Mouse (Mus musculus) layer of hippocampus, adult 9-11 months (tissue): Measurements from ENCODE around the gene Nup214.

Experiments
- DNase-seq: peaks from one replicate; pipeline ENCODE4 v3.0.0; 2022

Nup214 gene

GRCm38 (mm10) chr2:31974141-31974808, at the start of gene Nup214:
Gene Nup214 (plus strand): TSS chr2:31974436.
- peak; percentile 99 for DNase-seq

- no peak for DNase-seq
These were observed 49.4 kb upstream of the Nup214 start for GRCm38 (mm10) chr2:31924811-31925210.

- no peak for DNase-seq
These were observed 48.3 kb upstream of the Nup214 start for GRCm38 (mm10) chr2:31925936-31926335.

- DNase-seq: no peak
These were observed 44.6 kb upstream of the Nup214 start for GRCm38 (mm10) chr2:31929664-31930063.

- no peak for DNase-seq
These were observed 39.7 kb upstream of the Nup214 start for GRCm38 (mm10) chr2:31934551-31934950.

GRCm38 (mm10) chr2:31935054-31935453, 39.2 kb upstream of the Nup214 start:
- DNase-seq: no peak

- no peak for DNase-seq
These were observed 35.9 kb upstream of the Nup214 start for GRCm38 (mm10) chr2:31938298-31938697.

- DNase-seq: no peak
These were observed 31.2 kb upstream of the Nup214 start for GRCm38 (mm10) chr2:31943011-31943410.

GRCm38 (mm10) chr2:31945580-31945979, 28.7 kb upstream of the Nup214 start:
- DNase-seq: no peak

- no peak for DNase-seq
These were observed 25.8 kb upstream of the Nup214 start for GRCm38 (mm10) chr2:31948392-31948791.

GRCm38 (mm10) chr2:31948801-31949200, 25.4 kb upstream of the Nup214 start:
- no peak for DNase-seq

- DNase-seq: peak; percentile 21
These were observed 24.0 kb upstream of the Nup214 start, which contains the start of gene Aif1l for GRCm38 (mm10) chr2:31950058-31950871. Gene Aif1l (plus strand): TSS chr2:31950139.

- DNase-seq: no peak
These were observed 23.3 kb upstream of the Nup214 start for GRCm38 (mm10) chr2:31950966-31951365.

- no peak for DNase-seq
These were observed 22.0 kb upstream of the Nup214 start for GRCm38 (mm10) chr2:31952236-31952635.

- no peak for DNase-seq
These were observed 21.5 kb upstream of the Nup214 start for GRCm38 (mm10) chr2:31952725-31953124.

- DNase-seq: no peak
These were observed 20.5 kb upstream of the Nup214 start for GRCm38 (mm10) chr2:31953687-31954086.

- no peak for DNase-seq
These were observed 19.5 kb upstream of the Nup214 start for GRCm38 (mm10) chr2:31954779-31955181.

GRCm38 (mm10) chr2:31955686-31956085, 18.6 kb upstream of the Nup214 start:
- DNase-seq: no peak

GRCm38 (mm10) chr2:31957211-31957610, 17.0 kb upstream of the Nup214 start:
- no peak for DNase-seq

- DNase-seq: no peak
These were observed 13.2 kb upstream of the Nup214 start for GRCm38 (mm10) chr2:31960986-31961385.

GRCm38 (mm10) chr2:31961791-31962222, 12.4 kb upstream of the Nup214 start:
- no peak for DNase-seq

- DNase-seq: peak; percentile 91
These were observed 11.6 kb upstream of the Nup214 start for GRCm38 (mm10) chr2:31962501-31963224.

GRCm38 (mm10) chr2:31963491-31963890, 10.7 kb upstream of the Nup214 start:
- no peak for DNase-seq
